Mouse (Mus musculus) ES-Bruce4 (cell line): Measurements from ENCODE around the gene Ndrg2.

ENCODE experiments used
- CTCF ChIP-seq: IDR thresholded peaks from one replicate; pipeline ENCODE4 v1.8.1; 2011; ENCODE audit warnings: low read depth, low read length
- EP300 ChIP-seq: IDR thresholded peaks from 2 replicates; pipeline ENCODE4 v1.6.1; 2011; ENCODE audit warnings: low read depth, low read length; ENCODE audit not compliant: insufficient read depth
- POLR2A ChIP-seq: IDR thresholded peaks from one replicate; pipeline ENCODE4 v1.8.1; 2011; ENCODE audit warnings: low read length; ENCODE audit not compliant: insufficient read depth

DNA sequence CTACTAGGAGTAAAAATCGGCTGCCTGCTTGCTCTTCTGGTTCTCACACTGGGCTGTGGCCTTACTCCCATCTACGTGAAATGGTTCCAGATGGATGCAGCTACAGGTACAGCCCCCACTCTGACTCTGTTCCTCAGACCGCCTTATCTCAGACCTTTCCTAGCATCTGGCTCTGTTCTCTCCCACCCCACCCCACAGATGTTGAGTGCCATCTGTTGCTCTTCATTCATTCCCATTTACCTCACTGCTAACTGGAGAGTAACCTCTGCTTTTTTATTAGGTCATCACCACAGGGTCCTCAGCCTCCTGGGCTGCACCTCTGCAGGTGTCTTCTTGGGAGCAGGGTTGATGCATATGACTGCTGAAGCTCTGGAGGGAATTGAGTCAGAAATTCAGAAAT lies 20.1 kb downstream of the Ndrg2 start:
- TF ChIP-seq CTCF (no peak), POLR2A (no peak), EP300 (no peak)
